17 mouse cellular contexts compared by ENCODE assay signal in genomic region chr2:154440453-154440852, GRCm38 (mm10).
"Had no signal": no experiment of that assay in that cellular context is flagged by ENCODE, and none has a peak within 500 bp of the region (broad histone marks: within the 10 kb centered on the region; RNA-seq: fewer than 3 reads in every experiment).

No protein-coding gene starts in this region.

- H3K9ac ChIP-seq: liver, embryonic 15.5 days; midbrain, embryonic 15.5 days; stomach, embryonic 15.5 days had no signal

- H3K27ac ChIP-seq: left cerebral cortex, adult 2 months; limb, embryonic 10.5 days; liver, embryonic 15.5 days; macrophage; midbrain, embryonic 15.5 days; neural tube, embryonic 13.5 days; stomach, embryonic 15.5 days had no signal

- H3K36me3 ChIP-seq: liver, embryonic 15.5 days; stomach, embryonic 15.5 days had no signal

- H3K9me3 ChIP-seq: limb, embryonic 10.5 days; liver, embryonic 15.5 days; megakaryocyte, embryonic 14.5 days; midbrain, embryonic 15.5 days; neural tube, embryonic 13.5 days; stomach, embryonic 15.5 days had no signal

- H3K27me3 ChIP-seq: liver, embryonic 15.5 days; megakaryocyte, embryonic 14.5 days; midbrain, embryonic 15.5 days; neural tube, embryonic 13.5 days; stomach, embryonic 15.5 days had no signal

- DNase-seq: kidney, postnatal 25 days; lung, adult 2 months; lung, postnatal 14 days; retina, postnatal 1 day; right cerebral cortex, postnatal 4 days; spleen, adult 18-20 months; thymus, postnatal 36 days had no signal

- H3K4me2 ChIP-seq: liver, embryonic 11.5 days; liver, embryonic 15.5 days; midbrain, embryonic 11.5 days; midbrain, embryonic 15.5 days; neural tube, embryonic 13.5 days; stomach, embryonic 15.5 days had no signal

- H3K4me3 ChIP-seq: left cerebral cortex, adult 2 months; limb, embryonic 10.5 days; liver, embryonic 15.5 days; megakaryocyte, embryonic 14.5 days; midbrain, embryonic 15.5 days; neural tube, embryonic 13.5 days; stomach, embryonic 15.5 days had no signal

- ATAC-seq: midbrain, embryonic 15.5 days had no signal
